Mouse (Mus musculus): ENCODE data around the gene Iffo2. TPM values are rescaled to one million over a fixed set of nuclear protein-coding genes. Genes with fewer than 3 reads are reported as not detected.

The Iffo2 gene
- polyA plus RNA-seq, 1 experiment from 2014 or later: 4.3 TPM

DNA sequence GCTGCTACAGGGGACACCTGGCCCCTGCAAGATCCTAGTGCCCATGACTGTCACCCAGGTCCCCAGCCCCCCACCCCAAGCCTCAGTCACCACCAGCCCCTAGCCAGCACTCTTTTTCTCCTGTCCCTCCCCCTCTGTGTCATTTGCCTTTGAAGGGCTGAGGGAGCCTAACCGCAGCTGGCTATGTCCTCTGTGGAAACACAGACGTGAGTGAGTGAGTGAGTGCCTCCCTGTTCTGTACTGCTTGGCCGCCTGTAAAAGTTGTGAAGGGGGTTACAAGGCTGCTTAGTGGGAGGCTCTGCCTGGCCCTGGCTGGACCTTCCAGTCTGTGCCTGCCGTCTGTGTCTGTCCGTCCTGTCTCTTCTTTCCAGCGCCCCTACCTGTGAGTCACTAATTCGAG lies 5.4 kb downstream of the Iffo2 start:
- no peak overlapping the region for H3K4me2 ChIP-seq
- ATAC-seq (ENCODE audit: insufficient number of reproducible peaks, insufficient read depth, low FRiP score, low TSS enrichment, low read depth): no peak
- H3K4me1 ChIP-seq: no peaks in the 10 kb centered on the region
- no peaks in the 10 kb centered on the region for H3K36me3 ChIP-seq
- no peak overlapping the region for H3K9ac ChIP-seq
- H3K27me3 ChIP-seq: no peaks in the 10 kb centered on the region
- H3K4me3 ChIP-seq: no peak overlapping the region
- H3K27ac ChIP-seq: no peak overlapping the region
- H3K9me3 ChIP-seq: no peaks in the 10 kb centered on the region
- 54% methylated on average over 7 of the region's 7 CpGs for WGBS

DNA sequence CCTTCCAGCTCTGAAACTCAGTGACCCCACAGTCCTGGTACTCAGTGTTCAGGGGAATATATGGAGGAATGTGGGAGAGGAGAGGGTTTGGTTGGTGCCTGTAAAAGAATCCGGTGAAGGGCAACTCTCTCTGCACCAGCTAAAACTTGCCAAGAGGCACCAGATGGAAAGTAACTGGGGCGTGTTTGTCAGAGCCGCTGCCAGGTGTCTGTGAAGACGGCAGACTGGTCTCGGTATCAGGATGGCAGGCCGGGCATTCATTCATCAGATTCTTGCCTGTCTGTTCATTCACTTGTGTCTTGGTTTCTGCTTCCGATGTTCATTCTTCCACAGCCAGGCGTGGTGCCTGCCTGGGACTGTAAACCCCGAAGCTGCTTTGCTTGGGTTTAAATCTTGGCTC lies 6.4 kb downstream of the Iffo2 start:
- Histone ChIP-seq H3K27me3 (no peaks in the 10 kb centered on the region), H3K9ac (no peak overlapping the region), H3K27ac (no peak overlapping the region), H3K36me3 (no peaks in the 10 kb centered on the region), H3K4me1 (no peaks in the 10 kb centered on the region), H3K4me3 (no peak overlapping the region), H3K9me3 (no peaks in the 10 kb centered on the region), H3K4me2 (no peak overlapping the region)
- no peak for ATAC-seq (ENCODE audit: insufficient number of reproducible peaks, insufficient read depth, low FRiP score, low TSS enrichment, low read depth)
- 83% methylated on average over 9 of the region's 9 CpGs for WGBS

DNA sequence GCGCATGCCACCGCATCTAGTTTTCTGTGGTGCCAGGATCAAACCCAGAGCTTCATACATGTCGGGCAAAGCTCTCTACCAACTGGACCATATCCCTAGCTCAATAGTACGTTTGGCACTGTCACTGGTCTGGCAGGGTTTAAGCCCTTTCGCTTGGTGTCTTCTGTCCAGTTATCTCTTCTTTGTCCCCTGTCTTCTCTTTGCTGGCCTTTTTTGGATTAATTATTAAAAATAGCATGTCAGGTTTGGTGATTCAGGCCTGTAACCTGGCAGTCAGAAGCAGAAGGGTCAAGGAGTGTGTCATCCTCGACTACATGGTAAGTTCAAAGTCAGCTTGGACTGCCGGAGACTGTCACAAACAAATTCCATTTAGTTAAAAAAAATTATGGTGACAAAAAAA lies 10.4 kb downstream of the Iffo2 start:
- no peak for ATAC-seq (ENCODE audit: insufficient number of reproducible peaks, insufficient read depth, low FRiP score, low TSS enrichment, low read depth)
- H3K4me2 ChIP-seq: no peak overlapping the region
- 89% methylated on average over 7 of the region's 7 CpGs for WGBS

DNA sequence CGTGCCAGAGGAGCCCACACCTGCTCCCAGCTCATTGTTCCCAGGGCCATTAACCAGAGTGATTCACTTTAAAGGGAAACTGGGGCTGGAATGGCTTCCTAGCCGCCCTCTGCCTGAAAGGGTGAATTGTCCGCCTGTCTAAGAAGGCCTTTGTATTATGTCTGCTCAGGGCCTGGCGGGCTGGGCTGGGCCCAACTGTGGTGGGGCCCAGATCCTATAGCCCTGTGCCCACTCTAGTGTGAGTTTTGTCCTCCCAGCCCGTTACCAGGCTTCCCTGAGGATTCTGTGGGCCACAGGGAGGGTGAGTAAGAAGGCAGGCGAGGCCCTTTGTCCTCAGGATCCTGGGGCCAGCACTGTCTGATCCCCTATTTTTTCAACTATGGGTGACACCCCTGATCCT lies 15.4 kb downstream of the Iffo2 start:
- no peak for ATAC-seq (ENCODE audit: insufficient number of reproducible peaks, insufficient read depth, low FRiP score, low TSS enrichment, low read depth)
- Histone ChIP-seq H3K9ac (no peak overlapping the region), H3K27me3 (no peaks in the 10 kb centered on the region), H3K4me2 (no peak overlapping the region), H3K4me1 (no peaks in the 10 kb centered on the region), H3K36me3 (no peaks in the 10 kb centered on the region), H3K9me3 (no peaks in the 10 kb centered on the region), H3K27ac (no peak overlapping the region), H3K4me3 (no peak overlapping the region)
- WGBS: 53% methylated on average over 6 of the region's 6 CpGs

More for the DNA sequence above, 10.4 kb downstream of the Iffo2 start:
- Histone ChIP-seq H3K9ac (no peak overlapping the region), H3K4me1 (no peaks in the 10 kb centered on the region), H3K4me3 (no peak overlapping the region), H3K9me3 (no peaks in the 10 kb centered on the region), H3K27me3 (no peaks in the 10 kb centered on the region), H3K36me3 (no peaks in the 10 kb centered on the region), H3K27ac (no peak overlapping the region)

DNA sequence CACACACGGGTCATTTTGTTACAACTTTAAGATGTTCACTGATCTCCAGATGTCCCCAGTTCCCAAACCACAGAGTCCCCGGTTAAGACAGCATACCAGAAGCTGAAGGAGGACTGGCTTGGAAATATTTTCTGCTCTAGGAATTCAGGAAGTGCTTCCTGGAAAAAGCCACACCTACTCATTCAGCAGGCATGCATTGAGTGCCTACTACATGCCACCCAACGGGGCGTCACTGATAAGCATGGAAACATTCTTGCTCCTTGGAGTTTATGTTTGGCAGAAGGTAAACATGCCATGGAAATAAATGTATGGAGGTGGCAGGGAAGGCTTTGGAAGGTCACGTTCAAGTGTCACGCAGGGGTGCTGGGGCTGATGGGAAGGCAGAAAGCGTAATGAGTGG lies 19.1 kb downstream of the Iffo2 start:
- no peak overlapping the region for H3K4me3 ChIP-seq
- H3K4me2 ChIP-seq: no peak overlapping the region
- H3K9me3 ChIP-seq: peaks cover 5% of the 10 kb centered on the region; the same call in 1 of the 2 replicates
- no peaks in the 10 kb centered on the region for H3K4me1 ChIP-seq
- ATAC-seq (ENCODE audit: insufficient number of reproducible peaks, insufficient read depth, low FRiP score, low TSS enrichment, low read depth): no peak
- H3K9ac ChIP-seq: no peak overlapping the region
- H3K36me3 ChIP-seq: no peaks in the 10 kb centered on the region
- WGBS: 80% methylated on average over 7 of the region's 7 CpGs
- H3K27me3 ChIP-seq: no peaks in the 10 kb centered on the region
- H3K27ac ChIP-seq: no peak overlapping the region

DNA sequence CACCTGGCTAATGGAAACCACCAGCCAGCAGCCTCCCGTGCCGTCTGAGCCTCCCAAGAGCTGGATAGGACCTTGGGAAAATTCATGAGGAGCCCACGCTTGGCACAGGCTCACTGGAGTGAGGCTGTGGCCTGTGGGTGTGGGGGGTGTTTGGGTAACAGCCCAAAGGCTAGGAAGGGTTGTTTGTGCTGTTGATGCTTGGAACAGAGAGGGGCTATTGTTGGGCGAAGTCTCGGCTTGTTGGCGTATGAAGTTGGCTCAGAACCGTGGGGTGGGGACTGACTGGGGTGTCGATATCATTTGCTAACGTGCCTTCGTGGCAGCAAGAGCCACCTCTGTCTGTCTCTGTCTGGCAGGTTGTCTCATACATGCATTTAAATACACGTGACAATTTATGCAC lies 24.9 kb downstream of the Iffo2 start:
- no peak overlapping the region for H3K4me2 ChIP-seq
- H3K4me3 ChIP-seq: no peak overlapping the region
- 76% methylated on average over 11 of the region's 11 CpGs for WGBS
- no peak for ATAC-seq (ENCODE audit: insufficient number of reproducible peaks, insufficient read depth, low FRiP score, low TSS enrichment, low read depth)
- H3K27me3 ChIP-seq: no peaks in the 10 kb centered on the region
- no peaks in the 10 kb centered on the region for H3K4me1 ChIP-seq
- H3K36me3 ChIP-seq: no peaks in the 10 kb centered on the region
- H3K9ac ChIP-seq: no peak overlapping the region
- H3K27ac ChIP-seq: no peak overlapping the region
- peaks cover 5% of the 10 kb centered on the region; the same call in 1 of the 2 replicates for H3K9me3 ChIP-seq

DNA sequence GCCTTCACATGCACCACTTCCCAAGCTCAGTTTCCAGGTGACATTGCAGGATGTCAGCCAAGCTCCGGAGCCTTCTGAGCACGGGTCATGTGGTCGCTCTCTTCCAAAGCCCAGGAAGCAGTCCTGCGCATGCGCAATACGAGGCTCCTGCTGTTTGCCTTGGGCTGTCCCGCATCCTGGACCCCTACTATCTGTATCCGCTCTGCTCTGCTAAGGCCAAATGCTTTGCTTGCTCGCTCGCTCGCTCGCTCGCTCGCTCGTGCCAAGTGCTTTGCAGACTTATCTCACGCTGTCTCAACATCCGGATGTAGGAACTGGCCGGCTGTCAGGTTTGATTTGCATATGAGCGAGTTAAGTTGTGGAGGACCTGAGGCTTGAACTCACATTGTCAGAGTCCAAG lies 25.6 kb downstream of the Iffo2 start:
- H3K4me2 ChIP-seq: 0 out of 2 replicates have a peak overlapping the region, but pooled peaks have one; percentile 9
- peaks cover 5% of the 10 kb centered on the region; the same call in 1 of the 2 replicates for H3K9me3 ChIP-seq
- ATAC-seq (ENCODE audit: insufficient number of reproducible peaks, insufficient read depth, low FRiP score, low TSS enrichment, low read depth): no peak
- H3K9ac ChIP-seq: no peak overlapping the region
- 71% methylated on average over 19 of the region's 19 CpGs for WGBS
- no peaks in the 10 kb centered on the region for H3K4me1 ChIP-seq
- H3K36me3 ChIP-seq: no peaks in the 10 kb centered on the region
- H3K27me3 ChIP-seq: no peaks in the 10 kb centered on the region
- no peak overlapping the region for H3K4me3 ChIP-seq
- no peak overlapping the region for H3K27ac ChIP-seq

DNA sequence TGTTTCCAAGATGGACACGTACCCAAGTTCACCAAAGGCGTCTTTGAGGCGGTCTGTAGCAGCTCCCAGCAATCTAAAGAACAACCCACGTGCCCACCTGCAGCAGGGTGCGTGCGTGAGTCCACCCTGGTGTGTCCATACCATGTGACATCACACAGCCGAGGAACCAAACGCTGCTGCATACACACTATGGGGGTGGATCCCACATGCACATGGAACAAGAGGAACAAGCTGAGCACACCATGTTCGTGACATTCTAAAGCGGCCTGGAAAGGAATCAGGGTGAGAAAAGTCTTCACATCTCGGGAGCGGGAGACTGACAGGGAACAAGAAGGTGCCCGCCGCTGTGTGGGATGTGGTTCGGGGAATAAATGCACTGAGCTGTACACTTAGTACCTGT lies 38.0 kb downstream of the Iffo2 start:
- Histone ChIP-seq H3K27me3 (peaks cover 5% of the 10 kb centered on the region), H3K4me2 (no peak overlapping the region), H3K9me3 (no peaks in the 10 kb centered on the region), H3K4me3 (no peak overlapping the region), H3K4me1 (no peaks in the 10 kb centered on the region), H3K36me3 (no peaks in the 10 kb centered on the region), H3K27ac (no peak overlapping the region), H3K9ac (no peak overlapping the region)
- 84% methylated on average over 15 of the region's 15 CpGs for WGBS
- ATAC-seq (ENCODE audit: insufficient number of reproducible peaks, insufficient read depth, low FRiP score, low TSS enrichment, low read depth): no peak

DNA sequence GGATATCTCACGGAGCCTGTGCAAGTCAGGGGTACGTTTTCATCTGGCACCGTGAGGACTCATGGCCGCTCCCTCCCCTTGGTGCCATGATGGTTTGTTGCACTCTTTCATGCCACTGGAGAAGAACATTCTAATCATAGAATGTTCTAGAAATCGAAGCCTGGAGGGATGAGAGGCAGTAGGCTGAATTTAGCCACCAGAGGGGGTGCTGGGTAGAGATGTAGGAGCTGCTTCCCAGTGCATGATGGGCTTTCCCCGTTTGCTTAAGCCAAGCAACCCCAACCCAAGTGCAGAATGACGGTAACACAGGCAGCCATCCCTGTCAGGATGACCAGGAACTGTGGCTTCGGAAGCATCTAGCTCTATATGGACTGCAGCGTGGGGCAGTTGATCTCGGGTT lies 40.4 kb downstream of the Iffo2 start:
- Histone ChIP-seq H3K36me3 (no peaks in the 10 kb centered on the region), H3K9me3 (no peaks in the 10 kb centered on the region), H3K4me1 (peaks cover 10% of the 10 kb centered on the region), H3K27me3 (peaks cover 5% of the 10 kb centered on the region), H3K27ac (no peak overlapping the region), H3K9ac (no peak overlapping the region), H3K4me3 (no peak overlapping the region), H3K4me2 (no peak overlapping the region)
- no peak for ATAC-seq (ENCODE audit: insufficient number of reproducible peaks, insufficient read depth, low FRiP score, low TSS enrichment, low read depth)
- WGBS: 82% methylated on average over 10 of the region's 10 CpGs

DNA sequence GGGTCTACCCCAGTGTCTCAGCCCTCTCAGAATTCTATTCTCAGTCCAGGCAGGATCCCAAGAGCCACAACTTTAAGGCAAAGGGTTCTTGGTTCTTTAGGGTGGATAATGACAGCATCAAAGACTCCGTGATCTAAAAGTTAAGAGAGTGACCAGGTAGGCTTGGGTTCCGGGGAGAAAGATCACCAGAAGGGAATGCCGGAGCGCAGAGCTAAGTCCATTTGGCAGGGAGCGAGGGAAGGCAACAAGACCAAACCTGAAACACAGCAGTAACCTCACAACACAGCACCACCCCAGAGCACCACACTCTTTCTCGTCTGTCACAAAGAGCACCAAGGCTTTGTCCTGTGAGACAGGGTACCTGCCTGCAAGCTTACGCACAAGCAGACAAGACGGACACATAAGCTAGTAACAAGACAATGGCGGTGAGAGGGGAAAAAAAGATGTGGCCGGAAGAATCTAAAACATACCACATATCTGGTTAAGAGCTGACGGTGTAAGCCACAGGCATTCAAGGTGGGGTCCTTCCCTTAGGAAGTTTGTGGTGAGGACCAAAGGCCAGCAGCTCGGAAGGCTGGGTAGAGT lies 42.7 kb downstream of the Iffo2 start:
- no peak for ATAC-seq (ENCODE audit: insufficient number of reproducible peaks, insufficient read depth, low FRiP score, low TSS enrichment, low read depth)
- Histone ChIP-seq H3K36me3 (no peaks in the 10 kb centered on the region), H3K9me3 (no peaks in the 10 kb centered on the region), H3K27ac (no peak overlapping the region), H3K4me3 (no peak overlapping the region), H3K4me2 (no peak overlapping the region), H3K9ac (peak overlapping the region; percentile 69; the same call in 1 of the 2 replicates), H3K4me1 (peaks cover 28% of the 10 kb centered on the region), H3K27me3 (peaks cover 5% of the 10 kb centered on the region)
- 79% methylated on average over 12 of the region's 12 CpGs for WGBS

DNA sequence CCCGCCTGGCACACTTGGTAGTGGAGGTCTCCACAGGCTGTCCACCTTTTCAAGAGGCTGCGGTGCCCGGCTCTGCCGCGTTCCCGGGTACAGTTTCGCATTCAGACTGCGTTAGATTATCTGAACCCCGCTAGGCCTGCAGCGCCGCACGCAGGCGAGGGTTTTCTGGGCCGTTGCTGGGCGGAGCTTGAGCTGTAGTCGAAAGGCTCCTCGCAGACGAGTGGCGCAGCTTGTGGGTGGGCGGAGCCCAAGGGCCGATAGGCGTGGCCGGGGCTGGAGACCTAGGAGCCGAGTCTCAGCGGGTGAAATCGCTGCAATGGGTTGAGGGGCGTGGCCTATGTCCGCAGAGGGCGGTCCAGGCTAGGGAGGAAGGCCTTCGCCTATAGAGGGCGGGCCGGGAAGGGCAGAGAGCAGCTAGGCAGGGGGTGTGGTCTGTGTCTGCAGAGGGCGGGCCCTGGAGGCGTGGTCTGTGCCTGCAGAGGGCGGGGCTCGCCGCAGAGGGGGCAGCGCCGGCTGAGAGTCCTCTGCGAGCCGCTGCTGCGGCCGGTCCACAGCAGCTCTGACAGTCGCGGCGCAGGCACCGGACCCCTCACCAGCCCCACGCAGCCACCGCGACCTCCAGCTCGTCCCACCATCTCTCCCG lies 43.9 kb downstream of the Iffo2 start:
- H3K27me3 ChIP-seq: peaks cover 5% of the 10 kb centered on the region
- peak overlapping the region; percentile 86 for H3K27ac ChIP-seq
- H3K9ac ChIP-seq: peak overlapping the region; percentile 92
- H3K4me1 ChIP-seq: peaks cover 37% of the 10 kb centered on the region
- no peaks in the 10 kb centered on the region for H3K9me3 ChIP-seq
- WGBS: under 1% methylated on average over 32 of the region's 52 CpGs
- H3K36me3 ChIP-seq: no peaks in the 10 kb centered on the region
- peak; percentile 95 for ATAC-seq (ENCODE audit: insufficient number of reproducible peaks, insufficient read depth, low FRiP score, low TSS enrichment, low read depth)
- H3K4me2 ChIP-seq: peak overlapping the region; percentile 96
- H3K4me3 ChIP-seq: peak overlapping the region; percentile 86

Measured in embryonic facial prominence, embryonic 13.5 days (tissue).